Mouse (Mus musculus): ENCODE results near the gene Xpa.

Xpa gene

DNA sequence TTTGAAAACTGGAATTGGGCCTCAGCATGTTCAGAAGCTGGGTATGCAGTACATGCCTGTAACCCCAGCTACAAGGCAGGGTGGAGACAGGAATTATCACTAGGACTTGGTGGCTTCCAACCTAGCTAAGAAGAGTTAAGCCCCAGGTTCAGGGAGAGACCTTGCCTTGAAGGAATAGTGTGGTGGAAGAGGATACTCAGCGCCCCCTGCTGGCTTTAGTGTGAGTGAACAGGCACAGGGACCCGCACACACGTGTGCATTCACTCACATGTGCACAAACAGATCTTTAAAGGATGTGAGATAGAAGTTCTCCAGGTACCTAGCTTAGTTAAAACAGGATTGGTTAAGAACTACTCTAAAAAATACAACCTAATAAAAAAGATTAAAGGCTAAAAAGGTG lies 51.8 kb downstream of the Xpa start:
- DNase-seq = no peak

- DNase-seq = peak; percentile 91
These were observed 57.6 kb downstream of the Xpa start, which contains the start of the genes Ncbp1 and Tstd2 for GRCm38 (mm10) chr4:46138287-46139222. Gene Ncbp1, plus strand, starts transcription at chr4:46138613. Gene Tstd2, minus strand, starts transcription at chr4:46138694.

DNA sequence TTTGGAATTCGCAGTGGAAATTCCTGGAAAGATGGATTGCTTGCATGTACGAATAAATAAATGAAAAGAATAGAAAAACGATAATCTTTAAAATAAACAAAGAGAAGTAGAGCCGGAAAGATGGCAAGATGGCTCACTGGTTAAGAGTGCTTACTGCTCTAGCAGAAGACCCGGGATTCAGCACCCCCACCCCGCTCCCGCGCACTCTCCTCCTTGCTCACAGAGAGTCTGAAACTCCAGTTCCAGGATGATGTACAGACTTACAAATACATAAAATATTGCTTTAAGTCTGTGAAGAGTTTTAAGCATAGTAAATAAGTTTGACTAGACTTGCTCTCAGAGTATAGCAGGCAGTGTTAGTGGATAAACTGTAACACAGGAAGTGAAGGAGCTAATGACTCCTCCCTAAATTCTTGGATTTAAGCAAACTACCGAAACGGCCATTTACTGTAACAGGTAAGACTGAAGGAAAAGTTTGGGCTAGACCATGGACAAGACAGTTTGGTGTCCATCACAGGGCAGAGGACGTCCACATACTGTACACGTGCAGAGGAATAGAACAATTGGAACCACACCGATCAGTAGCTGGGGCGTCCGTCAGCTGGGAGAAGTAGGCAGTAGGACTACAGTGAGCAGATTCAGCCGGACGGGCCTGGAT lies 58.4 kb downstream of the Xpa start:
- no peak for DNase-seq

GRCm38 (mm10) chr4:46131791-46132190 lies 64.3 kb downstream of the Xpa start:
- peak; percentile 25 for DNase-seq

GRCm38 (mm10) chr4:46130221-46130620 lies 65.9 kb downstream of the Xpa start:
- DNase-seq = no peak

DNA sequence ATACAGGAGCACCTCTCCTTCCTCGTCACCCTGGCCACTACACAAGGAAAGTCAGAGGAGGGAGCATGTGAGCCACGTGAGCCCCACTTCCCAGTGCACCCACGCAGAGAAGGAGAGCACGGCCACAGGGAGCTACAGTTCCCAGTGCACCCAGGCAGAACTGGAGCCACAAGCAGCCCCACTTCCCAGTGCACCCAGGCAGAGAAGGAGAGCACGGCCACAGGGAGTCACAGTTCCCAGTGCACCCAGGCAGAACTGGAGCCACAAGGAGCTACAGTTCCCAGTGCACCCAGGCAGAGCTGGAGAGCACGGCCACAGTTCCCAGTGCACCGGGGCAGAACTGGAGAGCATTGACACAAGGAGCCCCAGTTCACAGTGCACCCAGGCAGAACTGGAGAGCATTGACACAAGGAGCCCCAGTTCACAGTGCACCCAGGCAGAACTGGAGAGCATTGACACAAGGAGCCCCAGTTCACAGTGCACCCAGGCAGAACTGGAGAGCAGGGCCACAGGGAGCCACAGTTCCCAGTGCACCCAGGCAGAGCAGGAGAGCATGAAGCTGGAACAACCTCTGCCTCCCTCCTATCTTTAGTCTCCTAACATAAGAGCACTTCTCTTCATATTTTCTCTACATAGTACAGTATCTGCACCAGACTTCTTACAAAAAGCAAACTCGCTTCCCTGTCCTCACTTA lies 66.7 kb downstream of the Xpa start:
- DNase-seq = peak; percentile 37

DNA sequence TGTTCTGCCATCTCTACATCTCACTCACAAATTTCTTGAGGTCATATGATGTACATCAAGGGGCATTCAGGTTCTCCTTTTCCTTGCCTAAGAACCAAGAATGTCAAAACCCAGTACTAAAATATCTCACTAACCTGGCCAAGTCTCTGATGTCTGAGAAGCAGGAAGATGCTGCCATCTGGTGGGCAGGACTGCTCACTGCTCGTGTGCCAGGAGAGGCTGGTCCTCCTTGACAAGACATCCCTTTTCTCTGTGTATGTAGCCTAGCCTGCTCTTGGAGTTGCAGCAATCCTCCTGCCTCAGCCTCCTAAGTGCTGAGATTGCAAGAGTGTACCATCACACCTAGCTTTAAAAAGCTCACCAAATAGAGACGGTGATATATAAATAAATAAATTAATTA lies 69.6 kb downstream of the Xpa start:
- DNase-seq = peak; percentile 76

DNA sequence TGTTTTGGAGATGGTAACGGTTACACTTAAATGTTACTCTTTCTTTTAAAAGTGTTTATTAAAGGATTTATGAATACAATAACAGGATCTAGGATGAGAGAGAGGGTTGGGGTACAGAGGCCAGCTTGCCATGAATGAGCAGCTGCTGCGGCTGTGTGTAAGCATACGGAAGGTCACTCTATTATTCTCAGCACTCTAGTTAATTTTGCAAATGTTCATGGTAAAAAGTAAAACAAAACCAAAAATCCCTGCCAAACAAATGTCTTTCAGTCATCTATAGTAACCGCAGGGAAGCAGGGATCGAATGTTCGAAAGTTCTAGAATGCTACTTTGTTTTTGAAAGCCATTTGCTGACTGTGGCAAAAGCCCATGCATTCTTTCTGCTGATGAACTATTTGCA lies 72.8 kb downstream of the Xpa start:
- no peak for DNase-seq

DNA sequence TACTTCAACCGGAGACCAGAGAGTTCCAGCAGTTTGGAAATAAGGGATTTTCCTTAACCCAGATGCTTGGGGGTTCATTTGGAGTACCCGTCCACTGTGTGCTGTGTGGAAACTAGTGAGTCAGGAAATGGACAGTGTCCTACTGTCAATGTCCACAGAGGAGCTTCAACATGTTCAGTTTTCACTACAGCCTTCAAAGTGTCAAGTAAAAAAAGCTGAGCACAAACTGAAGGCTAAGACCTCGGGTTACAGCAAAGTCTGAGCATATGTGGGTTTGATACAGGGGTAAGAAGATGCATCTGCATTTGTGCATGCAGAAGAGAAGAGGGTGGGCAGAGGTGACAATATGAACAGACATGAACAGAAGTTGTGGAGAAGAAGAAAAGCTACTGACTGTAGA lies 75.3 kb downstream of the Xpa start:
- DNase-seq = no peak

DNA sequence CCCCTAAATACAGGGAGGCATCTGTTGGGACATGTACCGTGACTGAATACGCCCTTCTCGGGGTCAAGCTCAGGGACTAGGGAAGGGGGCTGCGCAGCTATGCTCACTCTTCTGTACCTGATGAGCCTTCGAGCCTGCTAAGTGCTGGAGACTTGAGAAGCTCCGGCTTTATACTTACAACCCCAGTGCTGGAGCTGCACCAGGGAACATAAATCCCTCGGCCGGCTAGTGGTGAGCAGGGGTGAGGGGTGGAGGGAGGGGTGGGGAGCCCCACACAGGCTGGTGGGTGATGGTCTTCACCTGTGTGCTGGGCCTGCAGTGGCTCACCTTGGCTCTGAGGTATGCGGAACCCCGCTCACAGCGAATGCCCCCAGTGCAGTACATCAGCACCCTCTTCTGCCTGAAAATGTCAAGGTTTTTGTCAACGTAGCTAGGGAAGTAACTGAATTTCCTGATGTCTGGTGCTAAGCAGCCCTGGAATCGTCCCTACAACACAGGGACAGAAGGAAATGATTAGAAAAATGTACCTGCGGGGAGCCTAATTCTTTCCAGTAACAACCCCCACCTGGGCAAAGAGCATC lies 76.5 kb downstream of the Xpa start:
- DNase-seq = no peak

GRCm38 (mm10) chr4:46117536-46117935 lies 78.6 kb downstream of the Xpa start:
- no peak for DNase-seq

DNA sequence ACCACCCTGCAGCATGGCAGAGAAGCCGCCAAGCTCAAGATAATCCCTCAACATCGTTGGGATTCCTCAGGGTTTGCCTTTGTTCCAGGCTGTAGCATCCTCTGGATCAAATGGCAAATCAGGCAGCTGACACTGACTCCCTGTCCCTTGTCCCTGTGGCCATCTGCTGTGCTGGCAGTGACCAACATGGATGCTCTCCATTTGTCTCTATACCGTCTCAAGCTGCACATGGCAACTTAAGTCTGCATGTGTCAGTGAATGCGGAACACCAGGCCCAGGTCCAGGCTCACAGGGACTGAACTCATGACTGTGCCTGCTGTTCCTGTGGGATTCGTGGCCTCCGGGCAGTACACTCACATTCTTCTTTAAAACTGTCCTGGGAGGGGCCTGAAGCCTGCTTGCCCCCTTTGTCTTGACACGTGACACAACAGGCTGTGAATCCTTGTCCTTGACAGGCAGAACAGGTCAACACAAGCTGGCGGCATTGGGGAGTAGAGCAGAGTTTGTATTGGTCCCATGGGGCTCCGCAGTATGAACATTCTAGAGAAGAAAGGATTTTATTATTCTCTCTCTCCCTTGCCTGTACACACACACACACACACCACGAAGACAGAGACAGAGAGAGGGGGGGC lies 79.5 kb downstream of the Xpa start:
- no peak for DNase-seq

- no peak for DNase-seq
These were observed 80.8 kb downstream of the Xpa start for GRCm38 (mm10) chr4:46115308-46115707.

DNA sequence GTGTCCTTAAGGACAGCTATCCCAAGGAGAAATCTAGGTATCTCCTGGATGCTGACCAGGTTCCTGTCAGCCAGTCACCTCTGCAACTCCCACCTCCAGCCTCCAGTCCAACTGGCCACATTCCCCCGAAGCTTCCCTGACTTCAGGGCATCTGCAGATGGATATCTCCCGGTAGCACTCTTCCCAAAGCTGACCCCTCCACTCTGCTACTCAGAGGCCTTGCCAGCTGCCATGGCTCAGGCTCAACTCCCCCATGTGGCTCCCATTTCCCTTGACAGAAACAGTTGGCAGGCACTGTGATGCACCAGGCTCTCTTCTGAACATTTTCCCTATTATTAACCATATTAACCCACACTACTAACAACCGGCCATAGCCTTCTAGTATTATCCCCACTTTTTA lies 84.8 kb downstream of the Xpa start:
- DNase-seq = no peak

DNA sequence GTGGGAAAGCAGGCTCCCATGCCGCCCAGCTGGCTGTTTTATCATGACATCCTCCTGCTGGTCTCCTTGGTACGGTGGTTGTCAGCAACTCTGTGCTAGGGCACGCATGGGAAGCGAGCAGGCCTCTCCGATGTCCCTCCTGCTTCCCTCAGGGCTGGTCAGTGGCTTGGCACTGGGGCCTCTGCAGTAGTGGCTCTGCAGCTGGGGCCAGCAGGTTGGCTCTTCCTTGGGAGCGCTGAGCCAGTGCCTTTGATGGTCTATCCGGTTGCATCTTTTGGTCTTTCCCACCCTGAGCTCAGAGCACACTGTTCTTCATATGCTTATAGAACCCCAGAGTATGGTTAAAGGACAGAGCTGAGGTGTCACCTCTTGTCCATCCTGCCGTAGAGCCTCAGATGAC lies 86.0 kb downstream of the Xpa start:
- no peak for DNase-seq
